9 mouse cellular contexts compared by ENCODE assay signal in genomic region chr7:82029666-82030065, GRCm38 (mm10). TPM values are rescaled to one million over a fixed set of nuclear protein-coding genes. Genes with fewer than 3 reads are reported as not detected.
DNase-seq lines count a peak whose midpoint lies in the region; ATAC-seq and TF ChIP-seq lines count a peak whose summit lies in the region.
"Had no signal": no experiment of that assay in that cellular context is flagged by ENCODE, and none has a peak within 500 bp of the region (broad histone marks: within the 10 kb centered on the region; RNA-seq: fewer than 3 reads in every experiment).

No protein-coding gene starts in this region.

- no peaks in the 10 kb centered on the region for H3K9me3 ChIP-seq in liver, postnatal 0 days (ENCODE audit: low read length)
- H3K9me3 ChIP-seq in liver, embryonic 12.5 days (replicated peaks) = no peaks in the 10 kb centered on the region
- no peaks in the 10 kb centered on the region for H3K9me3 ChIP-seq in hindbrain, postnatal 0 days (ENCODE audit: low read length)

- no peak overlapping the region for H3K9ac ChIP-seq in liver, postnatal 0 days (replicated peaks)
- H3K9ac ChIP-seq in liver, embryonic 12.5 days = no peak overlapping the region
- H3K9ac ChIP-seq in hindbrain, postnatal 0 days (replicated peaks; ENCODE audit: low read length) = no peak overlapping the region

- ATAC-seq in liver, postnatal 0 days = peak; percentile 63
- no peak for ATAC-seq in liver, embryonic 12.5 days
- peak; percentile 89 for ATAC-seq in hindbrain, postnatal 0 days

- TF ChIP-seq CTCF in liver, postnatal 0 days (IDR thresholded peaks at IDR 0.05; ENCODE audit: low read depth) = no peak
- no peak for TF ChIP-seq CTCF in brain, embryonic 14.5 days (IDR thresholded peaks at IDR 0.05; ENCODE audit: borderline replicate concordance, extremely low read depth, insufficient read depth, insufficient read length)
- no peak for TF ChIP-seq CTCF in hindbrain, postnatal 0 days (IDR thresholded peaks at IDR 0.05; ENCODE audit: low read depth)
- no peak for TF ChIP-seq CTCF in cerebellum, adult 2 months (IDR thresholded peaks at IDR 0.05; ENCODE audit: borderline replicate concordance, insufficient read depth, low read depth, low read length)

- peak; percentile 34 for DNase-seq in liver, postnatal 0 days
- DNase-seq in brain, embryonic 14.5 days (ENCODE audit: low read depth) = peak; percentile 17
- DNase-seq in hindbrain, postnatal 0 days (ENCODE audit: low spot score) = peak; percentile 75
- DNase-seq in retina, adult 2 months (ENCODE audit: low read depth, low spot score) = peak; percentile 9
- DNase-seq in cerebellum, adult 2 months = no peak
- DNase-seq in adrenal gland, adult 8-10 months = no peak

- H3K4me3 ChIP-seq in liver, postnatal 0 days (ENCODE audit: low read depth, low read length) = no peak overlapping the region
- H3K4me3 ChIP-seq in liver, embryonic 12.5 days = no peak overlapping the region
- no peak overlapping the region for H3K4me3 ChIP-seq in hindbrain, postnatal 0 days (ENCODE audit: low read length)
- no peak overlapping the region for H3K4me3 ChIP-seq in cerebellum, adult 2 months (replicated peaks; ENCODE audit: insufficient read depth, low read depth, low read length)

- H3K36me3 ChIP-seq in liver, postnatal 0 days (replicated peaks; ENCODE audit: insufficient read depth, low read length) = no peaks in the 10 kb centered on the region
- no peaks in the 10 kb centered on the region for H3K36me3 ChIP-seq in liver, embryonic 12.5 days
- no peaks in the 10 kb centered on the region for H3K36me3 ChIP-seq in hindbrain, postnatal 0 days (ENCODE audit: insufficient read depth, low read length)

- H3K4me2 ChIP-seq in liver, postnatal 0 days (ENCODE audit: low read depth, low read length) = no peak overlapping the region
- H3K4me2 ChIP-seq in liver, embryonic 12.5 days = no peak overlapping the region
- H3K4me2 ChIP-seq in hindbrain, postnatal 0 days (ENCODE audit: low read depth, low read length) = no peak overlapping the region
- H3K4me2 ChIP-seq: liver, embryonic 11.5 days had no signal

- H3K27me3 ChIP-seq in liver, postnatal 0 days (ENCODE audit: insufficient read depth, low read length) = no peaks in the 10 kb centered on the region
- H3K27me3 ChIP-seq in liver, embryonic 12.5 days (replicated peaks) = no peaks in the 10 kb centered on the region
- no peaks in the 10 kb centered on the region for H3K27me3 ChIP-seq in hindbrain, postnatal 0 days (ENCODE audit: insufficient read depth, low read length)
- no peaks in the 10 kb centered on the region for H3K27me3 ChIP-seq in cerebellum, adult 2 months (ENCODE audit: control insufficient read depth, insufficient read depth, low read length)

- 48% methylated on average over 9 of the region's 9 CpGs for WGBS in liver, postnatal 0 days (ENCODE audit: insufficient replicate concordance)
- 60% methylated on average over 9 of the region's 9 CpGs for WGBS in liver, embryonic 12.5 days (ENCODE audit: insufficient replicate concordance)
- WGBS in hindbrain, postnatal 0 days = 42% methylated on average over 9 of the region's 9 CpGs
- 10% methylated on average over 9 of the region's 9 CpGs for WGBS in cerebellum, adult 2 months

- no peak for TF ChIP-seq EP300 in liver, postnatal 0 days (IDR thresholded peaks at IDR 0.05; ENCODE audit: low read depth)

- H3K27ac ChIP-seq in liver, postnatal 0 days (ENCODE audit: low read depth) = no peak overlapping the region
- H3K27ac ChIP-seq in liver, embryonic 12.5 days = no peak overlapping the region
- H3K27ac ChIP-seq in hindbrain, postnatal 0 days = no peak overlapping the region
- no peak overlapping the region for H3K27ac ChIP-seq in cerebellum, adult 2 months (ENCODE audit: insufficient read depth, low read length)

- no peaks in the 10 kb centered on the region for H3K4me1 ChIP-seq in liver, postnatal 0 days (ENCODE audit: insufficient read depth)
- no peaks in the 10 kb centered on the region for H3K4me1 ChIP-seq in liver, embryonic 12.5 days
- H3K4me1 ChIP-seq in hindbrain, postnatal 0 days (ENCODE audit: insufficient read depth, low read length) = 0 out of 2 replicates have a peak, but pooled peaks cover 5% of the 10 kb centered on the region
- no peaks in the 10 kb centered on the region for H3K4me1 ChIP-seq in cerebellum, adult 2 months (ENCODE audit: control insufficient read depth, insufficient read depth, low read length)

- no peak for TF ChIP-seq POLR2A in brain, embryonic 14.5 days (IDR thresholded peaks at IDR 0.05; ENCODE audit: borderline replicate concordance, extremely low read depth, insufficient read depth, insufficient read length, poor library complexity, severe bottlenecking)
- TF ChIP-seq POLR2A in cerebellum, adult 2 months (IDR thresholded peaks at IDR 0.05; ENCODE audit: borderline replicate concordance, insufficient read depth, low read length) = no peak

RNA-seq across cellular contexts. Expression of gene Bnc1, which starts 37.6 kb away (rescaled TPM):
- 0.26 and 0.38 TPM in 2 replicates for polyA plus RNA-seq in liver, postnatal 0 days (2015; fragmentation: Nextera tagmentation; extraction: Ambion mirVana)
- 1.8 and 1.9 TPM in 2 replicates for polyA plus RNA-seq in liver, embryonic 12.5 days (2016; fragmentation: Nextera tagmentation; extraction: Ambion mirVana)
- 0.26 and 0.56 TPM in 2 replicates for polyA plus RNA-seq in brain, embryonic 14.5 days (2012; rRNA removed)
- total RNA-seq in hindbrain, postnatal 0 days (2014; rRNA removed) = 0.04 and 0.47 TPM in 2 replicates
- 0.04 TPM in 1 of 2 replicates, not detected in the other for polyA plus RNA-seq in hindbrain, postnatal 0 days (2015; fragmentation: Nextera tagmentation; extraction: Ambion mirVana)
- polyA plus RNA-seq in cerebellum, adult 2 months (2012; rRNA removed) = not detected in 2 replicates
- under 1 TPM; 0.09 to 0.73 (median 0.50) TPM for total RNA-seq in adrenal gland, adult 8-10 months (2022)
- polyA plus RNA-seq: cortical plate, adult 2 months had no signal

Comparison
In these comparisons a context has a peak if more than half of its experiments do, and no peak if none do; other contexts are left out.
1. DNase-seq: peak in liver, postnatal 0 days (single experiment), brain, embryonic 14.5 days (single experiment), hindbrain, postnatal 0 days (single experiment) and retina, adult 2 months (single experiment); none in cerebellum, adult 2 months (0 of 2) and adrenal gland, adult 8-10 months (single experiment).